Mouse (Mus musculus): ENCODE data around the gene 4933428G20Rik. TPM values are rescaled to one million over a fixed set of nuclear protein-coding genes. Genes with fewer than 3 reads are reported as not detected.

4933428G20Rik gene
- polyA plus RNA-seq, 1 experiment = not detected

GRCm38 (mm10) chr11:97528282-97528808, 28.2 kb upstream of the 4933428G20Rik start:
- no peaks in the 10 kb centered on the region; the same call in none of the 2 replicates for H3K27me3 ChIP-seq (ENCODE audit: control insufficient read depth, insufficient read depth, low read length)
- H3K4me1 ChIP-seq (replicated peaks; ENCODE audit: control insufficient read depth, insufficient read depth, low read length) = peaks cover 13% of the 10 kb centered on the region
- no peaks in the 10 kb centered on the region for H3K36me3 ChIP-seq (ENCODE audit: control insufficient read depth, insufficient read depth, low read length)
- H3K27ac ChIP-seq (ENCODE audit: control insufficient read depth, insufficient read depth, low read length) = no peak overlapping the region
- no peak for DNase-seq
- H3K4me3 ChIP-seq (ENCODE audit: control insufficient read depth, insufficient read depth, low read length) = no peak overlapping the region
- WGBS = 93% methylated on average over 18 of the region's 18 CpGs
- TF ChIP-seq CTCF (IDR thresholded peaks at IDR 0.05; ENCODE audit: borderline replicate concordance, control insufficient read depth, extremely low read depth, insufficient read depth, low read length, poor library complexity) = no peak
- TF ChIP-seq POLR2A (IDR thresholded peaks at IDR 0.05; ENCODE audit: control insufficient read depth, extremely low read depth, insufficient read depth, low read length, poor library complexity) = no peak

- no peaks in the 10 kb centered on the region; the same call in 1 of the 2 replicates for H3K27me3 ChIP-seq (ENCODE audit: control insufficient read depth, insufficient read depth, low read length)
- H3K36me3 ChIP-seq (ENCODE audit: control insufficient read depth, insufficient read depth, low read length) = no peaks in the 10 kb centered on the region
- no peaks in the 10 kb centered on the region for H3K4me1 ChIP-seq (replicated peaks; ENCODE audit: control insufficient read depth, insufficient read depth, low read length)
- H3K4me3 ChIP-seq (ENCODE audit: control insufficient read depth, insufficient read depth, low read length) = no peak overlapping the region
- no peak overlapping the region for H3K27ac ChIP-seq (ENCODE audit: control insufficient read depth, insufficient read depth, low read length)
- 90% methylated on average over 6 of the region's 6 CpGs for WGBS
- no peak for DNase-seq
- TF ChIP-seq POLR2A (IDR thresholded peaks at IDR 0.05; ENCODE audit: control insufficient read depth, extremely low read depth, insufficient read depth, low read length, poor library complexity) = no peak
- no peak for TF ChIP-seq CTCF (IDR thresholded peaks at IDR 0.05; ENCODE audit: borderline replicate concordance, control insufficient read depth, extremely low read depth, insufficient read depth, low read length, poor library complexity)
Observed at GRCm38 (mm10) chr11:97525313-97525712, 25.2 kb upstream of the 4933428G20Rik start.

DNA sequence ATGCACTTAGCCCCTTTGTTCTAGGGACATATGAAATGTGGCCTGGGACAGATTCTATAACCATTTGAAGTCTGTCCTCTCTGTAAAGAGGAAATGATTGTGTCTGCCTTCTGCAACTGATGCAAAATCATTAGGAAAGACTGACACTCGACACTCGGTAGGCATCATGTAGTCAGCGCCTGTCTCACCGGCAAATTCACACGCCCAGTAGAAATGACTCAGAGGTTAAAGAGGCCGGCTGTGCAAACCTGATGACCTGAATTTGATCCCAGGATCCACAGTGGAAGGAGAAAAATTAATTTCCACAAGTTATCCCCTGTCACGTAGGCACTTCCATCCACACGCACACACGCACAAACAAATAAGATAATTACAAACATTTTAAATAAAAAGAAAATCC, 24.2 kb upstream of the 4933428G20Rik start:
- no peak for DNase-seq
- WGBS = 91% methylated on average over 9 of the region's 9 CpGs
- H3K27me3 ChIP-seq (ENCODE audit: control insufficient read depth, insufficient read depth, low read length) = no peaks in the 10 kb centered on the region; the same call in 1 of the 2 replicates

GRCm38 (mm10) chr11:97523827-97524261, 23.7 kb upstream of the 4933428G20Rik start:
- no peak for DNase-seq
- Histone ChIP-seq H3K36me3 (ENCODE audit: control insufficient read depth, insufficient read depth, low read length) (no peaks in the 10 kb centered on the region), H3K27me3 (ENCODE audit: control insufficient read depth, insufficient read depth, low read length) (no peaks in the 10 kb centered on the region; the same call in 1 of the 2 replicates), H3K4me3 (ENCODE audit: control insufficient read depth, insufficient read depth, low read length) (no peak overlapping the region), H3K4me1 (replicated peaks; ENCODE audit: control insufficient read depth, insufficient read depth, low read length) (no peaks in the 10 kb centered on the region), H3K27ac (ENCODE audit: control insufficient read depth, insufficient read depth, low read length) (no peak overlapping the region)
- TF ChIP-seq POLR2A (IDR thresholded peaks at IDR 0.05; ENCODE audit: control insufficient read depth, extremely low read depth, insufficient read depth, low read length, poor library complexity) (no peak), CTCF (IDR thresholded peaks at IDR 0.05; ENCODE audit: borderline replicate concordance, control insufficient read depth, extremely low read depth, insufficient read depth, low read length, poor library complexity) (no peak)
- WGBS = 65% methylated on average over 1 of the region's 1 CpGs

More for the DNA sequence above, 24.2 kb upstream of the 4933428G20Rik start:
- no peak for TF ChIP-seq POLR2A (IDR thresholded peaks at IDR 0.05; ENCODE audit: control insufficient read depth, extremely low read depth, insufficient read depth, low read length, poor library complexity)
- TF ChIP-seq CTCF (IDR thresholded peaks at IDR 0.05; ENCODE audit: borderline replicate concordance, control insufficient read depth, extremely low read depth, insufficient read depth, low read length, poor library complexity) = no peak
- Histone ChIP-seq H3K4me3 (ENCODE audit: control insufficient read depth, insufficient read depth, low read length) (no peak overlapping the region), H3K27ac (ENCODE audit: control insufficient read depth, insufficient read depth, low read length) (no peak overlapping the region), H3K4me1 (replicated peaks; ENCODE audit: control insufficient read depth, insufficient read depth, low read length) (no peaks in the 10 kb centered on the region), H3K36me3 (ENCODE audit: control insufficient read depth, insufficient read depth, low read length) (no peaks in the 10 kb centered on the region)

- Histone ChIP-seq H3K27me3 (ENCODE audit: control insufficient read depth, insufficient read depth, low read length) (no peaks in the 10 kb centered on the region; the same call in 1 of the 2 replicates), H3K36me3 (ENCODE audit: control insufficient read depth, insufficient read depth, low read length) (no peaks in the 10 kb centered on the region), H3K4me1 (replicated peaks; ENCODE audit: control insufficient read depth, insufficient read depth, low read length) (no peaks in the 10 kb centered on the region), H3K27ac (ENCODE audit: control insufficient read depth, insufficient read depth, low read length) (no peak overlapping the region), H3K4me3 (ENCODE audit: control insufficient read depth, insufficient read depth, low read length) (no peak overlapping the region)
- no peak for DNase-seq
- no peak for TF ChIP-seq CTCF (IDR thresholded peaks at IDR 0.05; ENCODE audit: borderline replicate concordance, control insufficient read depth, extremely low read depth, insufficient read depth, low read length, poor library complexity)
- WGBS = 85% methylated on average over 14 of the region's 14 CpGs
Observed at GRCm38 (mm10) chr11:97523107-97523506, 23.0 kb upstream of the 4933428G20Rik start.

GRCm38 (mm10) chr11:97521741-97522474, 21.8 kb upstream of the 4933428G20Rik start:
- Histone ChIP-seq H3K27me3 (ENCODE audit: control insufficient read depth, insufficient read depth, low read length) (no peaks in the 10 kb centered on the region; the same call in 1 of the 2 replicates), H3K4me3 (ENCODE audit: control insufficient read depth, insufficient read depth, low read length) (no peak overlapping the region), H3K36me3 (ENCODE audit: control insufficient read depth, insufficient read depth, low read length) (no peaks in the 10 kb centered on the region), H3K4me1 (replicated peaks; ENCODE audit: control insufficient read depth, insufficient read depth, low read length) (no peaks in the 10 kb centered on the region), H3K27ac (ENCODE audit: control insufficient read depth, insufficient read depth, low read length) (no peak overlapping the region)
- 91% methylated on average over 29 of the region's 29 CpGs for WGBS
- DNase-seq = no peak
- TF ChIP-seq POLR2A (IDR thresholded peaks at IDR 0.05; ENCODE audit: control insufficient read depth, extremely low read depth, insufficient read depth, low read length, poor library complexity) (no peak), CTCF (IDR thresholded peaks at IDR 0.05; ENCODE audit: borderline replicate concordance, control insufficient read depth, extremely low read depth, insufficient read depth, low read length, poor library complexity) (no peak)
